Mouse (Mus musculus): ENCODE results near the gene Ache.

- TF ChIP-seq E2F4 (IDR thresholded peaks at IDR 0.05; ENCODE audit: insufficient read depth) (no peak), POLR2A (IDR thresholded peaks at IDR 0.05; ENCODE audit: insufficient read length, low read depth) (no peak), POLR2AphosphoS2 (IDR thresholded peaks at IDR 0.05; ENCODE audit: insufficient read length, low read depth) (no peak), USF1 (IDR thresholded peaks at IDR 0.05; ENCODE audit: low read depth) (no peak), MAX (IDR thresholded peaks at IDR 0.05; ENCODE audit: low read depth) (no peak), CEBPB (IDR thresholded peaks at IDR 0.05; ENCODE audit: insufficient read depth, poor library complexity, severe bottlenecking) (no peak)
Observed at GRCm38 (mm10) chr5:137330910-137331309, 43.6 kb downstream of the Ache start.

Data from myocyte (in vitro differentiated cells).